Mouse (Mus musculus): ENCODE results near the gene Abhd5. TPM values are rescaled to one million over a fixed set of nuclear protein-coding genes. Genes with fewer than 3 reads are reported as not detected.

Abhd5 gene
- total RNA-seq, 2 experiments from 2014 or later, result 46.7 to 48.2 TPM

GRCm38 (mm10) chr9:122414648-122415047, 63.2 kb downstream of the Abhd5 start:
- no peak for DNase-seq (ENCODE audit: low spot score)

GRCm38 (mm10) chr9:122415056-122415775, 63.8 kb downstream of the Abhd5 start:
- DNase-seq (ENCODE audit: low spot score), result no peak

GRCm38 (mm10) chr9:122416617-122417016, 65.2 kb downstream of the Abhd5 start:
- DNase-seq (ENCODE audit: low spot score), result no peak

- DNase-seq (ENCODE audit: low spot score), result no peak
These were observed 68.9 kb downstream of the Abhd5 start for GRCm38 (mm10) chr9:122420195-122420756.

- DNase-seq (ENCODE audit: low spot score), result peak; percentile 69
These were observed 69.7 kb downstream of the Abhd5 start for GRCm38 (mm10) chr9:122420772-122421764.

GRCm38 (mm10) chr9:122421911-122422310, 70.5 kb downstream of the Abhd5 start:
- DNase-seq (ENCODE audit: low spot score), result no peak

- no peak for DNase-seq (ENCODE audit: low spot score)
These were observed 71.3 kb downstream of the Abhd5 start for GRCm38 (mm10) chr9:122422706-122423105.

GRCm38 (mm10) chr9:122423146-122423545, 71.7 kb downstream of the Abhd5 start:
- no peak for DNase-seq (ENCODE audit: low spot score)

GRCm38 (mm10) chr9:122424941-122425608, 73.7 kb downstream of the Abhd5 start:
- peak; percentile 44 for DNase-seq (ENCODE audit: low spot score)

GRCm38 (mm10) chr9:122429058-122429649, 77.7 kb downstream of the Abhd5 start:
- no peak for DNase-seq (ENCODE audit: low spot score)

GRCm38 (mm10) chr9:122429685-122430084, 78.3 kb downstream of the Abhd5 start:
- DNase-seq (ENCODE audit: low spot score), result no peak

Other genes starting within 250 kb of the Abhd5 start
- 10 to 100 TPM; 45.3 to 58.3 TPM for gene Snrk, start 234.3 kb upstream of the Abhd5 start, total RNA-seq (2021)
- 10 to 100 TPM; 42.8 to 45.3 TPM for gene Ano10, start 57.2 kb upstream of the Abhd5 start, total RNA-seq (2021)